Mouse (Mus musculus) bone marrow, adult 2 months (tissue): Measurements from ENCODE around the gene Icam5.

Experiments
- CTCF ChIP-seq: fragments of 200-500 bp; IDR thresholded peaks from 2 replicates; pipeline ENCODE4 v1.5.1; 2011; ENCODE audit warnings: low read length, control low read depth; ENCODE audit not compliant: control insufficient read depth, insufficient read depth
- POLR2A ChIP-seq: fragments of 200-500 bp; IDR thresholded peaks from 2 replicates; pipeline ENCODE4 v1.6.1; 2011; ENCODE audit warnings: low read depth, mild to moderate bottlenecking, control low read depth, low read length, borderline replicate concordance; ENCODE audit not compliant: control insufficient read depth

- TF ChIP-seq CTCF (no peak), POLR2A (no peak)
Observed at GRCm38 (mm10) chr9:21043563-21043962, 11.7 kb downstream of the Icam5 start.
